Mouse (Mus musculus): ENCODE results near the gene Nlgn1. TPM values are rescaled to one million over a fixed set of nuclear protein-coding genes. Genes with fewer than 3 reads are reported as not detected.

The Nlgn1 gene
- polyA plus RNA-seq, 1 experiment from 2014 or later: 0.93 TPM

GRCm38 (mm10) chr3:26151351-26152020, 180.8 kb downstream of the Nlgn1 start:
- ATAC-seq (replicated peaks; ENCODE audit: low FRiP score, low read depth) (no peak), DNase-seq (ENCODE audit: low spot score) (no peak)
- H3K9ac ChIP-seq (ENCODE audit: low read depth, low read length): no peak overlapping the region
- no peaks in the 10 kb centered on the region for H3K4me1 ChIP-seq (replicated peaks; ENCODE audit: insufficient read depth, low read length)
- no peak for TF ChIP-seq CTCF (IDR thresholded peaks at IDR 0.05; ENCODE audit: low read depth)
- no peaks in the 10 kb centered on the region for H3K27me3 ChIP-seq (ENCODE audit: insufficient read depth, low read length)
- WGBS: 42% methylated on average over 6 of the region's 6 CpGs
- no peaks in the 10 kb centered on the region for H3K9me3 ChIP-seq (replicated peaks; ENCODE audit: low read length)
- H3K36me3 ChIP-seq (ENCODE audit: insufficient read depth, low read length): no peaks in the 10 kb centered on the region
- no peak overlapping the region for H3K4me2 ChIP-seq (ENCODE audit: low read length)
- H3K4me3 ChIP-seq (replicated peaks; ENCODE audit: low read depth, low read length): no peak overlapping the region
- H3K27ac ChIP-seq: no peak overlapping the region

GRCm38 (mm10) chr3:26146174-26146573, 186.1 kb downstream of the Nlgn1 start:
- Histone ChIP-seq H3K4me2 (ENCODE audit: low read length) (no peak overlapping the region), H3K4me1 (replicated peaks; ENCODE audit: insufficient read depth, low read length) (no peaks in the 10 kb centered on the region), H3K27ac (no peak overlapping the region), H3K27me3 (ENCODE audit: insufficient read depth, low read length) (no peaks in the 10 kb centered on the region), H3K9me3 (replicated peaks; ENCODE audit: low read length) (no peaks in the 10 kb centered on the region), H3K9ac (ENCODE audit: low read depth, low read length) (no peak overlapping the region), H3K4me3 (replicated peaks; ENCODE audit: low read depth, low read length) (no peak overlapping the region), H3K36me3 (ENCODE audit: insufficient read depth, low read length) (no peaks in the 10 kb centered on the region)
- TF ChIP-seq CTCF (IDR thresholded peaks at IDR 0.05; ENCODE audit: low read depth): no peak
- DNase-seq (ENCODE audit: low spot score): no peak
- WGBS: 56% methylated on average over 3 of the region's 3 CpGs
- ATAC-seq (replicated peaks; ENCODE audit: low FRiP score, low read depth): no peak

- no peak overlapping the region for H3K4me3 ChIP-seq (replicated peaks; ENCODE audit: low read depth, low read length)
- no peak for ATAC-seq (replicated peaks; ENCODE audit: low FRiP score, low read depth)
- H3K4me2 ChIP-seq (ENCODE audit: low read length): no peak overlapping the region
- TF ChIP-seq CTCF (IDR thresholded peaks at IDR 0.05; ENCODE audit: low read depth): no peak
- H3K36me3 ChIP-seq (ENCODE audit: insufficient read depth, low read length): no peaks in the 10 kb centered on the region
- H3K4me1 ChIP-seq (replicated peaks; ENCODE audit: insufficient read depth, low read length): no peaks in the 10 kb centered on the region
- WGBS: 75% methylated on average over 5 of the region's 5 CpGs
- DNase-seq (ENCODE audit: low spot score): no peak
- no peaks in the 10 kb centered on the region for H3K9me3 ChIP-seq (replicated peaks; ENCODE audit: low read length)
- no peaks in the 10 kb centered on the region for H3K27me3 ChIP-seq (ENCODE audit: insufficient read depth, low read length)
- no peak overlapping the region for H3K27ac ChIP-seq
- no peak overlapping the region for H3K9ac ChIP-seq (ENCODE audit: low read depth, low read length)
Observed at GRCm38 (mm10) chr3:26145441-26145840, 186.8 kb downstream of the Nlgn1 start.

DNA sequence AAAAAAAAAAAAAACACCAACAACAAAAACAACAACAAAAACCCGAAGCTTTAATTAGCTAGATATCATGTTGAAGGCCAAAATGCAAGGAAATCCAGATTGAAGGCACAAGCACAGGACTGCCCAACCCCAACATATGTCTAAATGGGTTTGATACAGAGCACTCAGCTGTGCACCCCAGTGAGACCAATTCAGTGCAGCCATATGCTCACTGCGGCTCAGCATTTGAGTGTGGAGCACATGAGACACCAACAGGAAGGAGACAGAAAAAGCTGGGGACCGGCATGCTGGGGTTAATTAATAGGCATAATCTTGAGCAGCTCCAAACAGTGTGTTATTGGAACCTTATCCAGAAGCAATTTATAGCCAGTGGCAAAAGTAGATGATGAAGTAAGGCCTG, 190.7 kb downstream of the Nlgn1 start:
- Histone ChIP-seq H3K9me3 (replicated peaks; ENCODE audit: low read length) (no peaks in the 10 kb centered on the region), H3K4me2 (ENCODE audit: low read length) (no peak overlapping the region), H3K4me1 (replicated peaks; ENCODE audit: insufficient read depth, low read length) (no peaks in the 10 kb centered on the region), H3K27ac (no peak overlapping the region), H3K4me3 (replicated peaks; ENCODE audit: low read depth, low read length) (no peak overlapping the region), H3K27me3 (ENCODE audit: insufficient read depth, low read length) (no peaks in the 10 kb centered on the region), H3K9ac (ENCODE audit: low read depth, low read length) (no peak overlapping the region), H3K36me3 (ENCODE audit: insufficient read depth, low read length) (no peaks in the 10 kb centered on the region)
- no peak for TF ChIP-seq CTCF (IDR thresholded peaks at IDR 0.05; ENCODE audit: low read depth)
- DNase-seq (ENCODE audit: low spot score): no peak
- no peak for ATAC-seq (replicated peaks; ENCODE audit: low FRiP score, low read depth)
- 83% methylated on average over 3 of the region's 3 CpGs for WGBS

- ATAC-seq (replicated peaks; ENCODE audit: low FRiP score, low read depth) (no peak), DNase-seq (ENCODE audit: low spot score) (no peak)
- no peaks in the 10 kb centered on the region for H3K36me3 ChIP-seq (ENCODE audit: insufficient read depth, low read length)
- H3K9ac ChIP-seq (ENCODE audit: low read depth, low read length): no peak overlapping the region
- H3K4me1 ChIP-seq (replicated peaks; ENCODE audit: insufficient read depth, low read length): no peaks in the 10 kb centered on the region
- WGBS: 26% methylated on average over 9 of the region's 9 CpGs
- no peaks in the 10 kb centered on the region for H3K9me3 ChIP-seq (replicated peaks; ENCODE audit: low read length)
- TF ChIP-seq CTCF (IDR thresholded peaks at IDR 0.05; ENCODE audit: low read depth): no peak
- no peak overlapping the region for H3K4me3 ChIP-seq (replicated peaks; ENCODE audit: low read depth, low read length)
- H3K27ac ChIP-seq: no peak overlapping the region
- H3K4me2 ChIP-seq (ENCODE audit: low read length): no peak overlapping the region
- H3K27me3 ChIP-seq (ENCODE audit: insufficient read depth, low read length): no peaks in the 10 kb centered on the region
Observed at GRCm38 (mm10) chr3:26134839-26135651, 197.2 kb downstream of the Nlgn1 start.

DNA sequence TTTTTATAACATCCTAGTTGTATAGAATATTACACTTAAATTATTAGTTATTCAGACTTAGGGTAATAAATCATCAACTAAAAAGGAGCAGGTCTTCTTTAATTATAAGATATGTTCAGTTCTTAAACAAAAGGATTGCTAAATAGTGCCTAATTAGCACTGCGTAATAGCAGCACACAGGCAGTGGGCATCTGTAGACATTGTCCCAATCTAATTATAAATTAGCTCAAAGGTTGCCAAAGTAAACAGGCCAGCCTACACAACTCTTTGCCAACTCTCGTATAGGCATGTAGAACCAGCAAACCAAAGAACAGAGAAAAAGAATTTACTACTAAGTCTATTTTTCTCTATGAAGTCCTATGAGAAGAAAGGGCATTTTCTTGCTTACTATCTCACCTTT, 201.3 kb downstream of the Nlgn1 start:
- ATAC-seq (replicated peaks; ENCODE audit: low FRiP score, low read depth) (no peak), DNase-seq (ENCODE audit: low spot score) (no peak)
- Histone ChIP-seq H3K4me1 (replicated peaks; ENCODE audit: insufficient read depth, low read length) (no peaks in the 10 kb centered on the region), H3K9me3 (replicated peaks; ENCODE audit: low read length) (no peaks in the 10 kb centered on the region), H3K27me3 (ENCODE audit: insufficient read depth, low read length) (no peaks in the 10 kb centered on the region), H3K4me3 (replicated peaks; ENCODE audit: low read depth, low read length) (no peak overlapping the region), H3K4me2 (ENCODE audit: low read length) (no peak overlapping the region), H3K36me3 (ENCODE audit: insufficient read depth, low read length) (no peaks in the 10 kb centered on the region), H3K27ac (no peak overlapping the region), H3K9ac (ENCODE audit: low read depth, low read length) (no peak overlapping the region)
- TF ChIP-seq CTCF (IDR thresholded peaks at IDR 0.05; ENCODE audit: low read depth): no peak
- 72% methylated on average over 2 of the region's 2 CpGs for WGBS

All from kidney, postnatal 0 days (tissue).